Mouse (Mus musculus) bone marrow, adult 2 months (tissue): ENCODE results near the gene Atf7.

Experiments
- CTCF ChIP-seq: fragments of 200-500 bp; IDR thresholded peaks from 2 replicates; pipeline ENCODE4 v1.5.1; 2011; ENCODE audit warnings: low read length, control low read depth; ENCODE audit not compliant: control insufficient read depth, insufficient read depth
- POLR2A ChIP-seq: fragments of 200-500 bp; IDR thresholded peaks from 2 replicates; pipeline ENCODE4 v1.6.1; 2011; ENCODE audit warnings: low read depth, mild to moderate bottlenecking, control low read depth, low read length, borderline replicate concordance; ENCODE audit not compliant: control insufficient read depth

DNA sequence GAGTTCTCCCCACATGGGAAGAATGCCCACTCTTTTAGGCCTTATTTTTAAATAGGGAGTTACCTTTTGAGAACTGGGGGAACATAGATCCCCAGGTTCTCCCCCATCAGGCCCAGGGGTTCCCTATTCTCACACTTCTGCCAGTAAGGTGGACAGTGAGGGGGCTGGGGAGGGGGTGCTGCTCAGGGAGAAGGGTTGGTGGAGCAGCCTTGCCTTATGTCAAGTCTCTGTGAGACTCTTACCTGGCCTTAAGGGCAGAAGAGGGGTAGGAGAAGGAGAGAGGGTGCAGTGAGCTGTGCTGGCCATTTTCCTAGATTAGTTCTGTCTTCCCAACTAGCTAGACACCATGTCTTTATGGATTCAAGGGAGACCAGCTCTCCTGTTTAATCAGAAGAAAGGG, 112.8 kb downstream of the Atf7 start:
- TF ChIP-seq CTCF (no peak), POLR2A (no peak)
